Mouse (Mus musculus) thymus, adult 2 months (tissue): ENCODE measurements at regions not wholly inside any gene's neighbourhood (a gene's known extent, or its start where the extent isn't known, plus 50 kb on each side); places are given as distances from the start of the nearest gene placed in this dataset.

Source experiments
- DNase-seq: peaks from one replicate; pipeline ENCODE4 v3.0.0; 2021
- H3K27ac ChIP-seq: fragments of 200-500 bp; 2 replicates; pipeline ENCODE4 v1.5.1; 2012; ENCODE audit warnings: low read length, control low read depth; ENCODE audit not compliant: control insufficient read depth, insufficient read depth
- H3K27me3 ChIP-seq: fragments of 200-500 bp; 2 replicates; pipeline ENCODE4 v1.6.1; 2012; ENCODE audit warnings: mild to moderate bottlenecking, low read length, moderate library complexity, mixed read lengths; ENCODE audit not compliant: control insufficient read depth, insufficient read depth
- H3K36me3 ChIP-seq: fragments of 200-500 bp; 2 replicates; pipeline ENCODE4 v1.6.1; 2012; ENCODE audit warnings: mild to moderate bottlenecking, low read length, moderate library complexity; ENCODE audit not compliant: control insufficient read depth, insufficient read depth
- H3K4me1 ChIP-seq: fragments of 200-500 bp; replicated peaks from 2 replicates; pipeline ENCODE4 v1.6.1; 2012; ENCODE audit warnings: low read length; ENCODE audit not compliant: control insufficient read depth, insufficient read depth
- H3K4me3 ChIP-seq: fragments of 200-500 bp; 2 replicates; pipeline ENCODE4 v1.5.1; 2012; ENCODE audit warnings: mild to moderate bottlenecking, low read length, control low read depth, moderate library complexity; ENCODE audit not compliant: control insufficient read depth, insufficient read depth
- CTCF ChIP-seq: fragments of 200-500 bp; IDR thresholded peaks from 2 replicates; pipeline ENCODE4 v1.5.1; 2012; ENCODE audit warnings: mild to moderate bottlenecking, control low read depth, low read length, moderate library complexity, borderline replicate concordance; ENCODE audit not compliant: control insufficient read depth, poor library complexity, insufficient read depth; ENCODE audit errors: extremely low read depth
- POLR2A ChIP-seq: fragments of 200-500 bp; IDR thresholded peaks from 2 replicates; pipeline ENCODE4 v1.6.1; 2012; ENCODE audit warnings: mild to moderate bottlenecking, low read length, control low read depth, moderate library complexity; ENCODE audit not compliant: control insufficient read depth, poor library complexity, insufficient read depth; ENCODE audit errors: extremely low read depth
- WGBS: fragments of 180-500 bp; shearing (Covaris S2); methylation state at CpG from one replicate; pipeline ENCODE4 v1.1.7; 2018; 5-methylcytosine and 5-hydroxymethylcytosine counted together

DNA sequence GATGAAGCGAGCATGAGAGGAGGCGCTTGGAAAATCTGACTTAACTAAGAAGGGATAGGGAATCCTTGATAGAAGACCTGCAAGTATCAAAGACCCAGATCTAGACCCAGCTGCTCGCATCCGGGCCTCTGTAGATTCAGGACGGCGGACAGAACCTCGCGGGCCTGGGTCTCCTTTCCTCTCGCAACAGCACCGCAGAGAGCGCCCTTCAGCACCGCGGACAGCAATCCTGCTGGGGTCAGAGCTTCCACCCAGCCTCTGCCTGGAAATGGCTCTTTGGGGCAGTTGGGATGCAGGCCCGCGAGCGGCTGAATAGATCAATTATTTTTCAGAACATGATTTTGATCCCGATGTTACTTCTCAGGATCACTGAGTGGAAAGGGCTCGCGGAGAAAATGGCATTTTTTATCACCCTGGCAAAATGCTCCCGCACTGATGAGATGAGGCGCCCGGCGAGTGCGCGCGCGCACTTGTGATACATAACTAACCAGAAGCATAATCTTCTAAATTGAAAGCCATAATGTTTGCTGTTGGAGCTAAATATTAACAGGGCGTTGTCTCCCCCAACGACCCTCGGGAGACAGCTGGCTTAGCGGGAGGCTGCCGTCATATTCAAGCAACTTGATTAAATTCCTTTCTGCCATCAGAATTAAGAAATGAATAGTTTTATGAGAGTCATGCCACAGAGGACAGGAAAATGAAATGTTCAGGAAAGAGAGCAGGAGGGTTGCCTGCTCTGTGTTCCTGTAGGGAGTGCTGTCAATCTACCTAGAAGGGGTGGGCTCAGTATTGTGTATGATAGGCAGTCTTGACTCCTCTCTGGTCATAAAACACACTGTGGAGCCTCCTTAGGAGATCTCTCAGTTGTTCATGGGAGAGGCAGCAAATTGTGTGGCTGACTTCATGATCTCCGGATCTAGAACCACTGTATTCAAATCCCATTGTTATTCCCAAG lies 173.1 kb upstream of the Zc3h12a start:
- Histone ChIP-seq H3K27ac (no peak overlapping the region), H3K4me3 (no peak overlapping the region), H3K4me1 (no peaks in the 10 kb centered on the region), H3K27me3 (no peaks in the 10 kb centered on the region), H3K36me3 (no peaks in the 10 kb centered on the region)
- peak; percentile 28 for DNase-seq
- TF ChIP-seq POLR2A (no peak), CTCF (no peak)
- WGBS: 30% methylated on average over 33 of the region's 33 CpGs

- no peak for TF ChIP-seq POLR2A
- no peaks in the 10 kb centered on the region for H3K4me1 ChIP-seq
- no peaks in the 10 kb centered on the region for H3K36me3 ChIP-seq
- no peak for DNase-seq
- H3K27me3 ChIP-seq: no peaks in the 10 kb centered on the region
- 82% methylated on average over 6 of the region's 6 CpGs for WGBS
- H3K27ac ChIP-seq: no peak overlapping the region
- no peak overlapping the region for H3K4me3 ChIP-seq
These were observed 163.1 kb upstream of the Zc3h12a start for GRCm38 (mm10) chr4:125290761-125291160.

DNA sequence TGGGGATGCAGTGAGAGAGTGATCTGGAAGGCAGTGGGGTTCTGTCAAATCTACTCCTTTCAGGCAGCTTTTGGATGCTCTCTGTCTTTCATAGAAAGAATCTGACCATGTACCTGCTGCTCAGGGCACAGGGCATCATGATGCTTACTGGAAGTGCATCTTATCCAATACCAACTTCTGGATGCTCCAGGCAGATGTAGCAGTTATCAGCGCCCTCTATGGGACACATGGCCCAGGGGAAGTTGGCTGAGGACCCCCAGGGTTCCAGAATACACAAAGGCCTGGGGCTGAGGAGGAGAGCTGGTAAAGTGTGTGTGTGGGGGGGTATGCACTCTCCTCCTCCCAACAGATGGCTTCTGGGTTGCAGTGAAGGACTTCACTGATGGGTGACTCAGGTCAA lies 162.1 kb upstream of the Zc3h12a start:
- H3K27ac ChIP-seq: no peak overlapping the region
- no peak for TF ChIP-seq CTCF
- no peak for TF ChIP-seq POLR2A
- WGBS: 25% methylated on average over 1 of the region's 1 CpGs

GRCm38 (mm10) chr4:125289031-125289449 lies 161.4 kb upstream of the Zc3h12a start:
- WGBS: 58% methylated on average over 6 of the region's 6 CpGs
- no peak for DNase-seq
- Histone ChIP-seq H3K4me1 (no peaks in the 10 kb centered on the region), H3K36me3 (no peaks in the 10 kb centered on the region), H3K27me3 (no peaks in the 10 kb centered on the region), H3K4me3 (no peak overlapping the region), H3K27ac (no peak overlapping the region)
- TF ChIP-seq POLR2A: no peak
- TF ChIP-seq CTCF: no peak

More for the DNA sequence above, 162.1 kb upstream of the Zc3h12a start:
- Histone ChIP-seq H3K36me3 (no peaks in the 10 kb centered on the region), H3K4me1 (no peaks in the 10 kb centered on the region), H3K4me3 (no peak overlapping the region), H3K27me3 (no peaks in the 10 kb centered on the region)
- DNase-seq: no peak

DNA sequence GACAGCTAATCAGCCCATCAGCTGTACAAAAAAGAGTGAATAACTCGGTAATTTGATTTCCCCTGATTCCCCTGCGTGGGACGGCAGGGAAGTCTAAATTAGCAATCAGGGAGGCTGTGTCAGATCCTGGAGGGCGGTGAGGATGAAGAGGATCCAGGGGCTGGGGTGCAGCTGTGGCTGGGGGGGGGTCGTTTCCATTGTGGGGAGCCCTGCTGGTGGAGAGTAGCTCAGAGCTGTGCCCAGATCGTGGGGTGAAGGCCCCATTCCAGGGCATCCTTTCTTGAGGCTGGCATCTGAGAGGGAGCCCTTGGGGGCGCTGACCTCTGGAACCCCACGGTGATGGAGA lies 155.3 kb upstream of the Zc3h12a start:
- WGBS: 37% methylated on average over 8 of the region's 8 CpGs
- TF ChIP-seq CTCF (no peak), POLR2A (no peak)
- H3K36me3 ChIP-seq: no peaks in the 10 kb centered on the region
- H3K27ac ChIP-seq: no peak overlapping the region
- no peak for DNase-seq
- H3K27me3 ChIP-seq: no peaks in the 10 kb centered on the region
- no peaks in the 10 kb centered on the region for H3K4me1 ChIP-seq
- no peak overlapping the region for H3K4me3 ChIP-seq

DNA sequence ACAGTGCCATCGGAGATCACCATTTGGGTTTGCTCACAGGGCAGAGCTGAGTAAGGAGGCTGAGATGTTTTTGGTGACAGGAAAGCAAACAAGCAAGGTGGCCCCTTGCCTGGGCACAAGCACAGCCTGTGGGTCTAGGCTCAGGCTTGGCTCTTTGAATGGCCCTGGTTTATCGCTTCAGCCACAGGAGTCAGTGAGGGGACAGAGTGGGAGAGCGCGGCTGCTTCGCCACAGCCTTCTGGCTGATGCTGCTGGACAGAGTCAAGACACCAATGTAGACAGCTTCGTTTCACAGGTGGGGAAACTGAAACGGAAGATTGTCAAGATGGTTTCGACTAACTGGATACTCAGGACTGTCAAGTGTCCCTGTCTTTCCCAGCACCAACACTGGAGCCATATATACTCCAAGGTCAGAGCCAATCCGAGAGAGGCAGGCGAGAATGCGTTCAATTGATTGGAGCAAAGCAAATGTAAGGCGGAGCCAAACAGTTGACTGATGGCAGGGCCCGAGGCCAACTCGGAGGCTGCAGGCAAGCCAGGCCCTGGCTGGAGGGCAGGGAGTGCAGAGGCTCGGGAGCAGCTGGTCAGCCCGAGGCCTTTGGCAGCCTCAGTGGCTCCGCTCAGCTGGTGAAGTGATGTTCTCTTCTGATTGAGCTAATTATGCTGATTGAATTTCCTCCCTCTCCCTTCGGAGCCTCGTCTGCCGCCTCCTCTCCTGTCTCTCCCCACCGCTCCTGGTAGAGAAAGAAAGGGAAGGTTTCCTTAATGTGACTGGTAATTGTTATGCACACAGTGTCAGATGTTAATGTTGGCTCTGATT lies 154.7 kb upstream of the Zc3h12a start:
- Histone ChIP-seq H3K4me1 (no peaks in the 10 kb centered on the region), H3K27me3 (no peaks in the 10 kb centered on the region), H3K36me3 (no peaks in the 10 kb centered on the region), H3K4me3 (no peak overlapping the region), H3K27ac (no peak overlapping the region)
- no peak for DNase-seq
- WGBS: 22% methylated on average over 21 of the region's 21 CpGs
- TF ChIP-seq CTCF: no peak
- no peak for TF ChIP-seq POLR2A
